Mouse (Mus musculus): Measurements from ENCODE around the gene Med24. TPM values are rescaled to one million over a fixed set of nuclear protein-coding genes. Genes with fewer than 3 reads are reported as not detected.
A peak's percentile ranks its signal among the peaks of the same experiment; 100 is the strongest.
"Not testable (repeated sequence)": the region's sequence is repeated elsewhere in the genome, so short reads cannot be mapped to it uniquely, and the experiment has no call there.

Gene Med24
- total and polyA plus RNA-seq, 2 experiments from 2014 or later = 48.3 to 88.6 TPM

- not testable (repeated sequence) for H3K9me3 ChIP-seq (ENCODE audit: low read length); H3K27ac ChIP-seq; H3K9ac ChIP-seq (replicated peaks; ENCODE audit: low read length); H3K4me1 ChIP-seq (ENCODE audit: insufficient read depth, low read length); H3K27me3 ChIP-seq (ENCODE audit: insufficient read depth, low read length); H3K4me2 ChIP-seq (ENCODE audit: low read depth, low read length); H3K4me3 ChIP-seq (ENCODE audit: low read length)
- ATAC-seq (peak; percentile 61; the same call in 1 of the 2 replicates), DNase-seq (ENCODE audit: low spot score) (peak; percentile 76)
- H3K36me3 ChIP-seq (ENCODE audit: insufficient read depth, low read length) = peaks cover 49% of the 10 kb centered on the region
- WGBS = 70% methylated on average over 6 of the region's 6 CpGs
- peak; percentile 62 for TF ChIP-seq CTCF (IDR thresholded peaks at IDR 0.05; ENCODE audit: low read depth)
These were observed 17.2 kb downstream of the Med24 start for GRCm38 (mm10) chr11:98712009-98712408.

GRCm38 (mm10) chr11:98711046-98711434, 18.2 kb downstream of the Med24 start:
- WGBS = 80% methylated on average over 4 of the region's 4 CpGs

GRCm38 (mm10) chr11:98710416-98711045, 18.7 kb downstream of the Med24 start:
- Histone ChIP-seq H3K27me3 (ENCODE audit: insufficient read depth, low read length) (no peaks in the 10 kb centered on the region), H3K4me3 (ENCODE audit: low read length) (no peak overlapping the region), H3K36me3 (ENCODE audit: insufficient read depth, low read length) (peaks cover 60% of the 10 kb centered on the region), H3K9me3 (ENCODE audit: low read length) (no peaks in the 10 kb centered on the region), H3K4me1 (ENCODE audit: insufficient read depth, low read length) (no peaks in the 10 kb centered on the region), H3K9ac (replicated peaks; ENCODE audit: low read length) (no peak overlapping the region), H3K27ac (no peak overlapping the region), H3K4me2 (ENCODE audit: low read depth, low read length) (no peak overlapping the region)
- TF ChIP-seq CTCF (IDR thresholded peaks at IDR 0.05; ENCODE audit: low read depth) = peak; percentile 98
- ATAC-seq (peak; percentile 24), DNase-seq (ENCODE audit: low spot score) (peak; percentile 89)
- 52% methylated on average over 12 of the region's 12 CpGs for WGBS

More at GRCm38 (mm10) chr11:98711046-98711434, 18.2 kb downstream of the Med24 start:
- no peaks in the 10 kb centered on the region for H3K9me3 ChIP-seq (ENCODE audit: low read length)
- no peak overlapping the region for H3K4me2 ChIP-seq (ENCODE audit: low read depth, low read length)
- peaks cover 57% of the 10 kb centered on the region for H3K36me3 ChIP-seq (ENCODE audit: insufficient read depth, low read length)
- no peak overlapping the region for H3K27ac ChIP-seq
- no peak overlapping the region for H3K4me3 ChIP-seq (ENCODE audit: low read length)
- ATAC-seq (no peak), DNase-seq (ENCODE audit: low spot score) (no peak)
- no peaks in the 10 kb centered on the region for H3K27me3 ChIP-seq (ENCODE audit: insufficient read depth, low read length)
- no peaks in the 10 kb centered on the region for H3K4me1 ChIP-seq (ENCODE audit: insufficient read depth, low read length)
- no peak for TF ChIP-seq CTCF (IDR thresholded peaks at IDR 0.05; ENCODE audit: low read depth)
- no peak overlapping the region for H3K9ac ChIP-seq (replicated peaks; ENCODE audit: low read length)

DNA sequence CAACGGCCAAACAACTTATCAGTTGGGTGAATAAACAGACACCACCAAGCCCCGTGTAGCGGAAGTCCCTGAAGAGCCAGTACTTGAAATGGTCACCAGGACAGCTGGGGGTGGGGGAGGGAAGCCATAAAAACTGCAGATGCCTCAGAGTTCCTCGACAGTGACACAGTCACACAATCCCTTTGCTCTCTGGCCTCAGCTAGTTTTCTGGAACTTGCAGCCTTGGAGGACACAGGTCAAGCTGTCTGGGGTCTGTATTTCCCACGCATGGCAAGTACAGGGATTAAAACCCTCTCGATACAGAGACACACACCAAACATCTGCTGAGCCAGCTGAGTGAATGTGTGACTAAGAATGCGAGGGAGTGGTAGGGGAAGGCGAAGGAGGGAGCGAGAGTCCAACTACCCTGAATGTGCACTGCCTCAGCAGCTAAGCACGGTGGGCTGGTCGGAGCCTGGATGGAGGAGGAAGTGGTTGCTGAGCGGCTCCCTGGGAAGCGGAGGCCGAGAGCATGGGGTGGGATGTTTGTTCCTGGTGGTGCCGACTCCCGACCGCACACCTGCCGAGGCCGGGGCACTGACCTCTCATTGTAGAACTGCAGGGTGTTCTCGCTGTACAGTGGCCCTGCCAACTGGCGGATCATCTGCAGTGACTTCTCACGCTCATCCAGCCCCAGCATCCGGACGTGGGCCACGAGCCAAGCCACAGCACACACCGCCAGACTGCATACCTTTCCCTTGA, 20.1 kb downstream of the Med24 start:
- H3K4me2 ChIP-seq (ENCODE audit: low read depth, low read length) = no peak overlapping the region
- H3K4me3 ChIP-seq (ENCODE audit: low read length) = no peak overlapping the region
- H3K36me3 ChIP-seq (ENCODE audit: insufficient read depth, low read length) = peaks cover 49% of the 10 kb centered on the region
- ATAC-seq = no peak
- no peaks in the 10 kb centered on the region for H3K4me1 ChIP-seq (ENCODE audit: insufficient read depth, low read length)
- no peak overlapping the region for H3K9ac ChIP-seq (replicated peaks; ENCODE audit: low read length)
- no peak for TF ChIP-seq CTCF (IDR thresholded peaks at IDR 0.05; ENCODE audit: low read depth)
- no peaks in the 10 kb centered on the region for H3K9me3 ChIP-seq (ENCODE audit: low read length)
- no peak for DNase-seq (ENCODE audit: low spot score)
- H3K27ac ChIP-seq = no peak overlapping the region
- H3K27me3 ChIP-seq (ENCODE audit: insufficient read depth, low read length) = no peaks in the 10 kb centered on the region
- WGBS = 72% methylated on average over 26 of the region's 26 CpGs

- WGBS = 84% methylated on average over 19 of the region's 19 CpGs
These were observed 20.8 kb downstream of the Med24 start for GRCm38 (mm10) chr11:98708282-98708956.

DNA sequence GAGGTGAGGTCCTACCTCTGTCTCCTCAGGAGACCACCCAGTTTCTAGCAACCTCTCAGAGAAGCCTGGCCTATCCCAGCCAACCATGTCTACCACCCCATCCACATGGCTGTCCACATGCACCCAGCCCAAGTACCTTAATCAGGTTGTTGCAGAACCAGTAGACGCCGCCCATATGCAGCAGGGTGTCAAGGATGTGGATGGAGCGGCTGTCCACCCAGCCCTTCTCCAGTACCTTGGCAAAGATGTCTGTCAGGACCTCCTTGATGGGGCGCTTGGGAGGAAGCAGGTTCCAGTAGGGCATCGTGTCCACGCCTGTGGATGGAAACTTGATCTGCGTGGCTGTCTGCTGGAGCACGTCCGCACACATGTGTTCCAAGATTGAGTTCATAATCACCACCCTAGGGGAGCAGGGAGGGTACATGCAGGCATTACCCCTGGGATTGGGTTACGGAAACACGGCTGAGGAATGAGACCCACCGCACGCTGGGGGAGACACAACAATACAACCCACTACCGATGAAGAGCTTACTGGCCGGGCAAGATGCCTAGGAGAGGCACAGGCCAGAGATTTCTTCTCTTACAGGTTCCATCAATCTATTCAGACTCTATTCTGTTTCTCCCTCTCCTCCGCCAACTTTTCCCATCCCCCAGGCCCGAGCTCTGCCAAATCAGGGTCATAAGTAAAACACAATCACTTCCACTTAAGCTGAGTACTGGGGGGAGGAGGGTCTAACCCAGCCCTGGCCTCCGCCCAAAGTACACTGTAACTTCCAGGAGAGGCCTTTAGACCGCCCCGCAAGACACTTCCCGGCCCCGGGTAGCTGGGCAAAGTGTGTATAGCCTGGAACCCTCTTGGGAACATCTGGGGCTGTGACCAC, 21.6 kb downstream of the Med24 start:
- Histone ChIP-seq H3K27ac (no peak overlapping the region), H3K36me3 (ENCODE audit: insufficient read depth, low read length) (peaks cover 38% of the 10 kb centered on the region), H3K4me2 (ENCODE audit: low read depth, low read length) (no peak overlapping the region), H3K4me3 (ENCODE audit: low read length) (no peak overlapping the region), H3K27me3 (ENCODE audit: insufficient read depth, low read length) (no peaks in the 10 kb centered on the region), H3K9ac (replicated peaks; ENCODE audit: low read length) (0 out of 2 replicates have a peak overlapping the region, but pooled peaks have one; percentile 18), H3K9me3 (ENCODE audit: low read length) (no peaks in the 10 kb centered on the region), H3K4me1 (ENCODE audit: insufficient read depth, low read length) (no peaks in the 10 kb centered on the region)
- DNase-seq (ENCODE audit: low spot score) (peak; percentile 45), ATAC-seq (no peak)
- 78% methylated on average over 22 of the region's 22 CpGs for WGBS
- no peak for TF ChIP-seq CTCF (IDR thresholded peaks at IDR 0.05; ENCODE audit: low read depth)

More at GRCm38 (mm10) chr11:98708282-98708956, 20.8 kb downstream of the Med24 start:
- Histone ChIP-seq H3K27me3 (ENCODE audit: insufficient read depth, low read length) (no peaks in the 10 kb centered on the region), H3K9me3 (ENCODE audit: low read length) (no peaks in the 10 kb centered on the region), H3K4me1 (ENCODE audit: insufficient read depth, low read length) (no peaks in the 10 kb centered on the region), H3K36me3 (ENCODE audit: insufficient read depth, low read length) (peaks cover 42% of the 10 kb centered on the region), H3K9ac (replicated peaks; ENCODE audit: low read length) (no peak overlapping the region), H3K4me3 (ENCODE audit: low read length) (no peak overlapping the region), H3K27ac (no peak overlapping the region), H3K4me2 (ENCODE audit: low read depth, low read length) (no peak overlapping the region)
- ATAC-seq (no peak), DNase-seq (ENCODE audit: low spot score) (no peak)
- no peak for TF ChIP-seq CTCF (IDR thresholded peaks at IDR 0.05; ENCODE audit: low read depth)

Data from hindbrain, postnatal 0 days (tissue).